Mouse (Mus musculus): ENCODE measurements around the gene Arhgef40.

Gene Arhgef40

DNA sequence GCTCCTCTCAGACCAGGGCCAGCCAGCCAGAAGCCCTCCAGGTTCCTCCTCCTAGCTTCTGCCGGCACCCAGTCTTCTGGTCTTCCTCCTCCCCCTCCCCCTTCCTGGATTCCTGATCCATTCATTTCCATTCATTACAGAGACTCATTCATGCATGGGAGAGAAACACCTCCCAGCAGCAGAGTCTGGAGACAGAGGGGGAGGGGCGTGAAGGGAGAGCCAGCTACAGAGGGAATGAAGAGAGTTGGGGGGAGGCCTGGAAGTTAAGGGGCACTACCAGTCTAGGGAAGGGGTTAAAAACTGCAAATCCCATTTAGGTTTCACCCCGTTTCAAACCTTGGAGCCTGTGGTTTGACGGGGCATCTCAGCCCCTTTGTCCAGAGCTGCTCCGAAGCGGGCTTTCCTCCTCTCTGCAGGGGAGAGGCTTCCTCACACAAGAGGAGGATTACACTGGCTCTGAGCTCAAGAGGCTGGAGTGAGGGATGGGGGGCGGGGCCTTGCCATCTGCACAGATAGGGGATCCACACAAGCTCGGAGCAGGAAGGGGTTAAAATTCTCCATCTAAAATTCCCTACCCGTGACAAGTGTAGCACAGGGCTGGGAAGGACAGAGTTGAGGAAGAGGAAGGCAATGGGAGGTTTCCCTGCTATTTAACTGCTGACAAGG, 26.1 kb downstream of the Arhgef40 start:
- DNase-seq (ENCODE audit: low read depth, low spot score), result no peak
- no peaks in the 10 kb centered on the region for H3K36me3 ChIP-seq (ENCODE audit: control insufficient read depth, insufficient read depth, low read length, poor library complexity, severe bottlenecking)
- H3K27me3 ChIP-seq (ENCODE audit: control insufficient read depth, insufficient read depth, low read length, poor library complexity, severe bottlenecking), result no peaks in the 10 kb centered on the region

DNA sequence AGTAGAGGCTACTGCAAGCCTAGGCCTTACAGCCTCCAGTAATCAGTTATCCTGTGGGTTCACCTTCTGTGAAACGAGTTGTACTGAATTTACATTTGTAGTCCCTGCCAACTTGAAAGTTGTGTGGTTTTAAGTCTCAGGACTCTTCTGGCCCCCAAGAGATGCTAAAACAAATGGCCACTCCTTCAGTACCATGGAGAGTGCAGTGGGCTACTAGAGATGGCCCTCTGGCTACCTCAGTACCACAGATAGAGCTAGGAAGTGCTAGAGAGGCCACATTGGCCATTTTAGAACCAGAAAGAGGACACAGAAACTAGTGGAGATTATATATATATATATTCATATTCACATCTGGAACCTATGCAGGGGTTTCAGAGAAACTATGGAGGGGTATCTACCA, 27.2 kb downstream of the Arhgef40 start:
- Histone ChIP-seq H3K36me3 (ENCODE audit: control insufficient read depth, insufficient read depth, low read length, poor library complexity, severe bottlenecking) (no peaks in the 10 kb centered on the region), H3K27me3 (ENCODE audit: control insufficient read depth, insufficient read depth, low read length, poor library complexity, severe bottlenecking) (no peaks in the 10 kb centered on the region)
- no peak for DNase-seq (ENCODE audit: low read depth, low spot score)

DNA sequence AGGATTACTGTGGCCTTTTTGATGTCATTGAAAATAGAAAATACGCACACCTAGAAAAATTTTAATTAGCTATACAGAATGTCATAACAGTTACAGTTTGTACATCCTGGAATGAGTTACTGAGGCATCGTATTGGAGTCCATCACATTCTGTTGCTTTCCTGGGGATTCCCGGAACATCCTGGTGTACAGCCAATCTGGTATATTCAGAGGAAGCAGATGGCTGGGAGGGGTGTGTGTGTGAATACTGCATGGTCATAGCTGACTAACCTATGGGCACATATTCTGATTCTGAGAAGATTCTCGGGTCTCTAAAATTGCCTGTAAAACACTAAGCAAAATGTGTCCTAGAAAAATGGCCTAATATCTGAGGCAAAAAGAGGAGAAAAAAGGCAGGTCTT, 27.6 kb downstream of the Arhgef40 start:
- H3K27me3 ChIP-seq (ENCODE audit: control insufficient read depth, insufficient read depth, low read length, poor library complexity, severe bottlenecking), result no peaks in the 10 kb centered on the region
- DNase-seq (ENCODE audit: low read depth, low spot score), result no peak
- no peaks in the 10 kb centered on the region for H3K36me3 ChIP-seq (ENCODE audit: control insufficient read depth, insufficient read depth, low read length, poor library complexity, severe bottlenecking)

DNA sequence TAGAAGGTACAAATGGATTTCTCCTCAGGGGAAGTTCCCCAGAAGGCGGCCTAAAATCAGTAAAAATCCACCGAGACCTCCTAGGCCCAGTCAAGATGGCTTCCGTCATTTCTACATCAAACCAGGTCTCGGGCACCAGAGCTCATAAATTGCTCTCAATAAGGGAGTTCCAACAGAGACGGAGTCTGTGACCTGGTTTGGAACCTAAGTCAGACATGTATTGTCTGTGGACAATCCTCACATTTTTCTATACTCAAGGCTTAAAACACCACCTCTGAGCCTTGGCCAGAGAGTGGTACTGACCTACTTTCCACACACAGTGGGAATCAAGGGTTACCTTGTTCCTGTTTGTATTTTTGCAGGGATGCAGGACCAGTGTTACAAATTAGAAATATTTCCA, 28.0 kb downstream of the Arhgef40 start:
- Histone ChIP-seq H3K27me3 (ENCODE audit: control insufficient read depth, insufficient read depth, low read length, poor library complexity, severe bottlenecking) (no peaks in the 10 kb centered on the region), H3K36me3 (ENCODE audit: control insufficient read depth, insufficient read depth, low read length, poor library complexity, severe bottlenecking) (no peaks in the 10 kb centered on the region)
- no peak for DNase-seq (ENCODE audit: low read depth, low spot score)

DNA sequence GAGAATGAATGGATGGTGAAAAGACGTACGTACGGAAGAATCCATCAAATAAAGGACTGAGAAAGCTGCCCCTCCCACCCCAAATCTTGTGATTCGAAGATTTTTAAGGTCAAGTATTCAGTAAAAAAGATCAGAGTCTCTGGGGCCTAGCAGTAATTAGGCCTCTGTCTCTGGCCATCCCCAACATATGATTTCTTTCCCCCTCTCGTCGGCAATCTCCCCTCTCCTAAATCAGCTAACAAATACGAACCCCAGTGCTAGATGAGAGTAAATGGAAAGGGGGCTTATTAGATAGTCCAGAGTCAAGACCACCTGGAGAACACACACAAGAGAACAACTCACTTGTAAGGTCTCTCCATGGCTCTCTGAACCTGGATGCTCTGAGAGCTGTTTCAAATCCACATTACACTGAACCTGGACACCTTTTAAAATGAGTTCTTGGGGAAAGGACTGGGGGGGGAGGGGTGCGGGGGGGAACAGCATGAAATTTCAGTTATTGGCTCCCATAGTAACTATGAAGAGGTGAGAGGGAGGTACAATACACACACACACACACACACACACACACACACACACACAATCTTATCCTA, 28.6 kb downstream of the Arhgef40 start:
- DNase-seq (ENCODE audit: low read depth, low spot score), result no peak
- H3K36me3 ChIP-seq (ENCODE audit: control insufficient read depth, insufficient read depth, low read length, poor library complexity, severe bottlenecking), result no peaks in the 10 kb centered on the region
- H3K27me3 ChIP-seq (ENCODE audit: control insufficient read depth, insufficient read depth, low read length, poor library complexity, severe bottlenecking), result no peaks in the 10 kb centered on the region

DNA sequence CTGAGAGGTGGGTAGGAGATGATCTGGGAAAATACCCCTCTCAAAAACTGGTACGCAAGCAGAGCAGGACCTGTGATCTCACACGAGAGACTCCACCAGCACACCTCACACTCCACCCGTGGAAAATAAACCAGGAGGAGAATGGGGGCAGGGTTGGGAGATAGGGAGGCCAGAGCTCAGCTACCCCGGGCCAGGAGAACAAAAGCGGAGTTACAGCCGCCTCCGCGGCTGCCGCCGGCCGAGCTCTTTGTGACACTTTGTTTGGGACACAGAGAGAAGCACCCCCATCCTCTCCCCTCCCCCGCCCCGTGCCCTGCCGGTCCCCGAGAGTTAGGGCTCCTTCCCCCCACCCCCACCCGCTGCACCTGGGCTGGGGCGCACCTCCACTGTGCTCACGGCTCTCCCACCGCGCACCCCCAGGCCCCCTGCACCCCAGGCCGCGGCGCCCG, 29.3 kb downstream of the Arhgef40 start:
- no peaks in the 10 kb centered on the region for H3K27me3 ChIP-seq (ENCODE audit: control insufficient read depth, insufficient read depth, low read length, poor library complexity, severe bottlenecking)
- peak; percentile 42 for DNase-seq (ENCODE audit: low read depth, low spot score)

DNA sequence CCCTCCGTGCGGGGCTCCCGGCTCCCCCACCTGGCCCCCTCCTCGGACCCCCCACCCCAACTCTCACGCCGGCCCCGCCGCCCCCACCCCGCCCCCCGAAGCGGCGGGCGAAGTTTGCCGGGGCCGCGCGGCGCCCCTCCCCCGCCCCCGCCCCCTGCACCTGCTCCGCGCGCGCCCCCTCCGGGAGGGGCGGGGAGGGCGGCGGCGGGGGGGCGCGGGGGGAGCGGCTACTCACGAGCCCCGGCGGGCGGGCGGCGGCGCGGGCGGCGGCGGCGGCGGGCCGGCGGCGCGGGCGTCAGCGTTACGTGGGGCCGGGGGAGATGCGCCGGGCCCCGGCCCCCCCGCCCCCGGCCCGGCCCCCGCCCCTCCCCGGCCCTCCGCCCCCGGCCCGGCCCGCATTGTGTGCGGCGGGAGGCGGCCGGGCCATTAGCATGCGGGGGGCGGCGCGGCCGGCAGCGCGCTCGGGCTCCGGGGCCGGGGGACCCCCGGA, 29.8 kb downstream of the Arhgef40 start:
- H3K27me3 ChIP-seq (ENCODE audit: control insufficient read depth, insufficient read depth, low read length, poor library complexity, severe bottlenecking), result no peaks in the 10 kb centered on the region
- no peaks in the 10 kb centered on the region for H3K36me3 ChIP-seq (ENCODE audit: control insufficient read depth, insufficient read depth, low read length, poor library complexity, severe bottlenecking)
- DNase-seq (ENCODE audit: low read depth, low spot score), result no peak

More for the DNA sequence above, 29.3 kb downstream of the Arhgef40 start:
- H3K36me3 ChIP-seq (ENCODE audit: control insufficient read depth, insufficient read depth, low read length, poor library complexity, severe bottlenecking), result no peaks in the 10 kb centered on the region

DNA sequence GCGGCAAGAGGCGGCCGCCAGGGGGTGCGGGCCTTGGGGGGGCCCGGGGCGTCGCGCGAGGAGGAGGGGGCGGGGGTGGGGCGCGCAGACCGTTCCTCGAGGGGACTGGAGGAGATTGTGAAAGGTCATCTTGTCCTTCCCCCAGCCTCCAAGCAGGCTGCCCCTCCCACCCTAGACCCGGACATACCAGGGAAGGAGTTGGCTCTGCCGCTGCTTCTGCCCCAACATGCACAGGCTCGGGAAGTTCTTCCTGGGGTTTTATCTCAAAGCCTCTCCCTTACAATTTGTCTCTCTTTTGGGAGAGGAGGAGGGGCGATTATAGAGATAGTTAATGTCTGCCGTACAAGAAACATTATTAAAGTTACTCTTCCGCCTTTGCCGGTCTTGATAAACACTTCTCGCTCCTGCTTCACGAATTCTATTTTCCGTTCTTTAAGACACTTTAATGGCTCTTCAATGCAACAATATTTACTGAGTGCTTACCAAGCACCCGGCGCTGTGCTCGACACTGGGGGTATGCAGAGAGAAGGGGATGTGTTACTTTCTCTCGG, 30.3 kb downstream of the Arhgef40 start:
- DNase-seq (ENCODE audit: low read depth, low spot score), result peak; percentile 48
- H3K27me3 ChIP-seq (ENCODE audit: control insufficient read depth, insufficient read depth, low read length, poor library complexity, severe bottlenecking), result no peaks in the 10 kb centered on the region
- H3K36me3 ChIP-seq (ENCODE audit: control insufficient read depth, insufficient read depth, low read length, poor library complexity, severe bottlenecking), result no peaks in the 10 kb centered on the region

DNA sequence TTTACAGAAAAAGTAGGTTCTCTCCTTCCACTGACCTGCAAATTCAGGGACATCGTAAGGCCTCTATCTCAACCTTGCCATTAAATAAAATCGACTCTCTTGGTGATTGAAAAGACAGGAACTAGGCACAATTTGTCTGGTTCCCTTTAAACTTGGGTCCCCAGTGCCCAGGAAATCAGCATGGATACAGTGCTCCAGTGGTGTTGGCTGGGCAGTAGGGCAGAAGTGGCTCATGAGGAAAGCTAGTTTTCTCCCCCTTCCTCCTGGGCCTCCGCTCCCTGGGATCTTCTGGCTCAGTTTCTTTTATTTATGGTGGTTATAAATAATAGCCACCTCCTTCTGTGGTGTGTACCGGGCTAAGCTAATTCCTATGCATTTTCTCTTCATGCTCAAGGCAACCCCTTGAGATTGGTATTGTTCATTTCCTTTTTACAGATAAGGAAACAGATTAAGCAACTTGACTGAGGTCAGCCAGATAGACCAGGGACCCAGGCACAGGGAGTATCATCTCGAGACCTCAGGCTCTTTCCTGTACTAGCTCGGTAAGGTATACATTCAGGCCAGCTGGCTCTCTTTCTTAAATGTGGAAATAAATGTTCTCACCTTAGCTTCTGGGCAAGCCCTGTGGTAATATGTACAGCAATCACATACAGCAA, 31.1 kb downstream of the Arhgef40 start, which contains the start of gene Tmem253:
Tmem253 (plus strand) TSS at position 214 of the 656 bp plus-strand sequence.
- no peaks in the 10 kb centered on the region for H3K36me3 ChIP-seq (ENCODE audit: control insufficient read depth, insufficient read depth, low read length, poor library complexity, severe bottlenecking)
- no peaks in the 10 kb centered on the region for H3K27me3 ChIP-seq (ENCODE audit: control insufficient read depth, insufficient read depth, low read length, poor library complexity, severe bottlenecking)
- DNase-seq (ENCODE audit: low read depth, low spot score), result no peak

DNA sequence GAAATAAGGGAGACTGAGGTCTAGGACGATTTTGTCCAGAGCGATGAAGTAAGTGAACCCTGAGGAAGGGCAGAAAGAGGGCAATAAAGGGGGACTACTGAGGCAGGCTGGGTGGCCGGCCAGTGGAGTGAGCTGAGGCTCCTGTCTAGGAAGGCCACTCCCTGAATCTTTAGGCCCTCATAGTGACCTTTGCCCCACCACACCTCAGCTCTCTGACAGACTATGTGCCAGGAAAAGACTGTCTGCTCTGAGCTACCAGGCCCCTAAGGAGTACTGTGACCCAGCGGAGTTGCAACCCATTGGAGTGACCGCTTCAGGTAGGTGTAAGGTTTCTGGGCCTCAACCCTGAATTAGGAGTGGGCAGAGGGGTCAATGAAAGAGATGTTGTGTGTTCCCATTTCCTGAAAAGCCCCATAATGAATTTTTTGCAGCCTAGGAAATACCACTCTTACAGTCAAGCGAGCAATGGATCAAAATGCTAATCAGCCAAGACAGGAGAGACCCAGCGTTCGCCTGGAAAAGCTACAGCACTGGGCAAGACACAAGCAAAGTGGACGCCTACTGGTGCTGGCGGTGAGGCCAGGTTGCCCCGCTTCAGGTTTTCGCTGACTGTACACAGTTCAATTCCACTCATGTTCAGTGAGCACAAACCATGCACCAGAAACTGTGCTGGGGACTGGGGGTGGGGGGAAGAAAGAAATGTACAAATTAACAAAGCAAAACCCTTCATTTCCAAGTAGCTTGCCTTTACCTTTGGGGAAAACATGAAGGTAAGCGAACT, 32.3 kb downstream of the Arhgef40 start:
- H3K36me3 ChIP-seq (ENCODE audit: control insufficient read depth, insufficient read depth, low read length, poor library complexity, severe bottlenecking), result no peaks in the 10 kb centered on the region
- DNase-seq (ENCODE audit: low read depth, low spot score), result no peak

DNA sequence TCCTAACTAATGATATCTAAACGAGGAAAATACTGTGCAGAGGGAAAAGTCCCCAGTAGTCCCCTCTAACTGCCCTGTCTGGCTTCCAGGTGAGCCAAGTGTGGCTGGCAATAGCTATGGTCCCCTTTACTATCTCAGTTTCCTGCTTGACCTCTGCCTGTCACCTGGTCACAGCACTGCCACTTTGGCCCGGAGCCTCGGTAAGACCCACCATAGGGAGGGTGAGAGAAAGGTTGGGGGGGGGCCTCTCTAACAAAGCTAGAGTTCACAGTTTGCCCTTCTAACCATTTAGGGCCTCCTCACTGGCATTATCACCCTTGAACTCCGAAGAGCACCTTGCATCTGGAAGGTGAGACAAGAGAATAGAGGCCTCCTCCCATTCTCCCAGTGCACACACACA, 33.1 kb downstream of the Arhgef40 start:
- Histone ChIP-seq H3K36me3 (ENCODE audit: control insufficient read depth, insufficient read depth, low read length, poor library complexity, severe bottlenecking) (no peaks in the 10 kb centered on the region), H3K27me3 (ENCODE audit: control insufficient read depth, insufficient read depth, low read length, poor library complexity, severe bottlenecking) (no peaks in the 10 kb centered on the region)
- no peak for DNase-seq (ENCODE audit: low read depth, low spot score)

More for the DNA sequence above, 32.3 kb downstream of the Arhgef40 start:
- H3K27me3 ChIP-seq (ENCODE audit: control insufficient read depth, insufficient read depth, low read length, poor library complexity, severe bottlenecking), result no peaks in the 10 kb centered on the region

DNA sequence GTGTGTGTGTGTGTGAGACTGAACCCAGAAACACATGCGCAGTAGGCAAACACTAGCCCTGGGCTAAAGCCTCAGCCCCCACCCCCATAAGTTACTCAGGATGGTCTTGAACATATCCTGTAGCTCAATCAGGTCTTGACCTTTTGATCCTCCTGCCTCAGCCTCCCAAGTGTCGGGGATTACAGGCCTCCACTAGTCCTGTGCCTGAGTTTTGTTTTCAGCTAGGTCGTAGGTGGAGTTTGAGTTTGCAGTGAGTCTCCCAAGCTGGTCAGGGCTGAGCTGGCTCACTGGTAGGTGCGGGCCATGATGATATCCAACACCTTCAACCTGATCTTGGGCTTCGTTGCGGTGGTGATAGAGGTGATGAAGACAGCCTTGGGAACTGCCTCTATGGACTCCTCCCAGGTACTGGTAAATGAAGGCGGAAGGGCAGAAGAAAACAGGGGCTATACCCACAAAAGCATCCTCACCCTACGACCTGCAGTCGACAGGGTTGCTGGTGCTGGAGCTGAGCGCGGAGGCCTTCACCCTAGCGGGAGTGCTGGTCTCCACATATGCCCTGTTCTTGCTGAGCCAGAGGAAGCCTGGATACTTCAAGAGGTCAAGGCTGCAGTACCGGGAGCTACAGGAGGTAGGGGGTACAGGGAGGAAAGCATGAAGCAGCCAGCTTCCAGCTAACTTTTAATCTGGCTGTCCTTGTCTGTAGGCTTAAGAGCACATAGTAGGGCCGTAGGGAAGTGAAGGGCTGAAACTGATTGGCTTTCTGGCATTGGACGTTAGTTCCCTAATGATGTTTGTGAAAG, 33.9 kb downstream of the Arhgef40 start:
- Histone ChIP-seq H3K36me3 (ENCODE audit: control insufficient read depth, insufficient read depth, low read length, poor library complexity, severe bottlenecking) (no peaks in the 10 kb centered on the region), H3K27me3 (ENCODE audit: control insufficient read depth, insufficient read depth, low read length, poor library complexity, severe bottlenecking) (no peaks in the 10 kb centered on the region)
- no peak for DNase-seq (ENCODE audit: low read depth, low spot score)

DNA sequence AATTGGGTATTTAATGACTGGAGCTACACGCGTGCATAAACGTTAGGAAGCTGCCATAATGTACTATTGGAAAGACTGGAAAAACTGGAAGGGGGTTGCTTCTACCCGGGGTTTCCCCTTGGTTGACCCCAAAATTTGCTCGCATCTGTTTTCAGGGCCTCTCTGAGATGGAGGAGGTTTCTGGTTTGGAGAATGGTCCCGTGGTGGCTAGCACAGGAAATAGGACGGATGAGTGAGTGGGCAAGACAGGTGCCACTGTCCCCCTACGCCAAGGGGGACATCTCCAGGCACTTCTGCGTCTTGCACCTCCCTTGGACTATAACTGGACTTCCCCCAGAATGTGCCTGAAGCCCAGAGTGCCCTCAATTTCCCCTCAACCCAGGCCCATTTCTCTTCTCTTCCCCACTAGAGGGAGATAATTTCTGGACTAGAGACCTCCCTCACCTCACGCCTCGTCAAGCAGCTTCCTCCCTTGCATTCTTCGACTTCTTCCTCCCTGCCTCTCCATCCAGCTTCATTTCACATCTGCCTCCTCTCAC, 34.6 kb downstream of the Arhgef40 start:
- no peak for DNase-seq (ENCODE audit: low read depth, low spot score)
- H3K36me3 ChIP-seq (ENCODE audit: control insufficient read depth, insufficient read depth, low read length, poor library complexity, severe bottlenecking), result no peaks in the 10 kb centered on the region
- H3K27me3 ChIP-seq (ENCODE audit: control insufficient read depth, insufficient read depth, low read length, poor library complexity, severe bottlenecking), result no peaks in the 10 kb centered on the region

Data from splenic B cell, adult 2 months (primary cell).